Mouse (Mus musculus) bone marrow macrophage, adult 2 months (primary cell): Measurements from ENCODE around the gene Lrrc61.

Source experiments
- CTCF ChIP-seq: IDR thresholded peaks from 2 replicates; pipeline ENCODE4 v1.5.1; 2012; ENCODE audit warnings: low read depth, mild to moderate bottlenecking, low read length, moderate library complexity
- POLR2A ChIP-seq: IDR thresholded peaks from 2 replicates; pipeline ENCODE4 v1.6.1; 2012; ENCODE audit warnings: mild to moderate bottlenecking, low read depth, low read length, borderline replicate concordance

- TF ChIP-seq POLR2A = no peak
- no peak for TF ChIP-seq CTCF
These were observed 53.5 kb downstream of the Lrrc61 start for GRCm38 (mm10) chr6:48608124-48608523.
